Mouse (Mus musculus): ENCODE data around the gene Mrpl19. TPM values are rescaled to one million over a fixed set of nuclear protein-coding genes. Genes with fewer than 3 reads are reported as not detected.

Mrpl19 gene
- polyA plus RNA-seq, 1 experiment, result 2.2 TPM

DNA sequence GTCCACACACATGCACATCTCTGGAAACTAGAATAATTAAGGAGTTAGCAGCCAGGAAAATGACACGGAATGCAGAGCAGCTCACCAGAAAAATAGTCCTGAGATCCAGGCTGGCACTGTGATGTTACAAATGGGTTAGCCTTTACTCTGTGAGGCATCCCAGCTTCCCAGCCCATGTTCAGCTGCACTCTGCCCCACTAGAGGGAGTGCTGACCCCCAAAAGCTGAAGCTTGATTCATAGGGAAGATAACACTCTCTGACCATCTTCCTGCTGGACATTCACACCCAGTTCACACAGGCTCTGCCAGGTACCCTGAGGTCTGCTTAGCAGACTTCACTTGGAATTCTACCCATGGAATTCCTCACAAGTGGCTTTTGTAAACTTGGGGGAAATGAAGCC, 5.5 kb downstream of the Mrpl19 start:
- no peak overlapping the region for H3K27ac ChIP-seq (ENCODE audit: insufficient read depth, low read length)
- peaks cover 35% of the 10 kb centered on the region for H3K36me3 ChIP-seq (ENCODE audit: control insufficient read depth, insufficient read depth, low read length)
- no peaks in the 10 kb centered on the region for H3K27me3 ChIP-seq (ENCODE audit: control insufficient read depth, insufficient read depth, low read length)
- H3K4me3 ChIP-seq (ENCODE audit: extremely low read depth, insufficient read depth, insufficient read length), result no peak overlapping the region
- peak; percentile 4; the same call in 1 of the 2 replicates for TF ChIP-seq CTCF (IDR thresholded peaks at IDR 0.05; ENCODE audit: extremely low read depth, insufficient read depth, insufficient read length, insufficient replicate concordance)
- TF ChIP-seq POLR2A (IDR thresholded peaks at IDR 0.05; ENCODE audit: low read depth, low read length), result no peak
- no peak for DNase-seq (ENCODE audit: low read depth in 1 of 2, low spot score in 2 of 2)
- peaks cover 2% of the 10 kb centered on the region; the same call in 1 of the 2 replicates for H3K4me1 ChIP-seq (ENCODE audit: control insufficient read depth, insufficient read depth, insufficient read length)
- 83% methylated on average over 1 of the region's 1 CpGs for WGBS

DNA sequence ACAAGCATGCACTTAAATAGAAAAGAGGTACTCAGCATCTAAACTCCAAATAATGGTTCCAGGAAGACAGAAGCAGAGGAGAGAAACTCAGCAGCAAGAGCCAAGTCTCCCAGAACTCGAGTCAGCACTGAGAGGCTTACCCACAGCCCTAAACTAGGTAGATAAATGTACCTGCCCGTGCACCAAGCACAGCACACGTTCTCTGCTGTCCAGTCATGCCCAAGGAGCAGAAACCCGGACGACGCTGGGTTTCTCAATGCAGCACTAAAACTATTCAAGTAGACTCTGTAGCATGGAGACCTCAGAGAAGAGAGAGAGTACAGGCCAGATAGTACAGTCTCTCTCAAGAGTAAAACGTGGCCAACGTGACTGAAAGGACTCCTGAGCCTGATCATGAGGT, 5.9 kb downstream of the Mrpl19 start:
- 92% methylated on average over 8 of the region's 8 CpGs for WGBS
- TF ChIP-seq CTCF (IDR thresholded peaks at IDR 0.05; ENCODE audit: extremely low read depth, insufficient read depth, insufficient read length, insufficient replicate concordance) (no peak), POLR2A (IDR thresholded peaks at IDR 0.05; ENCODE audit: low read depth, low read length) (no peak)
- Histone ChIP-seq H3K36me3 (ENCODE audit: control insufficient read depth, insufficient read depth, low read length) (peaks cover 35% of the 10 kb centered on the region), H3K27me3 (ENCODE audit: control insufficient read depth, insufficient read depth, low read length) (no peaks in the 10 kb centered on the region), H3K27ac (ENCODE audit: insufficient read depth, low read length) (no peak overlapping the region), H3K4me1 (ENCODE audit: control insufficient read depth, insufficient read depth, insufficient read length) (no peaks in the 10 kb centered on the region), H3K4me3 (ENCODE audit: extremely low read depth, insufficient read depth, insufficient read length) (no peak overlapping the region)
- no peak for DNase-seq (ENCODE audit: low read depth in 1 of 2, low spot score in 2 of 2)

DNA sequence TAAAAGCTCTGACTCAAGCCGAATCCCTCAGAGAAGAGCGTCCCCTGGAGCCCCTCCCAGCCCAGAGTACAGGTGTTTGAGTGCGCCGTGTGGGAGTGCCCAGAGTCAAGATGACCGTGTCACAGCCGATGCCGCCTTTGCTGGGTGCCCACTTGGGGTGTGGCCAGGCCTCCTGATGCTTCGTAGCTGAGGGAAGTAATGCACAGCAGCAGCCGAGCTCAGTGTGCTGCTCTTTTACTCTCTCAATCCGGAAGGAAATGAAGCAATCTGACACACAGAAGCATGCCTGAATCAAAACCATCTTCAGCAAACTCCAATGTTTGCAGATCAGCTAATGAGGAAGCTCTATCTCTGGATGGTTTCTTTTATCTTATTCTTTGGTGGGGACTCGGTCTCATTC, 7.8 kb downstream of the Mrpl19 start:
- H3K4me1 ChIP-seq (ENCODE audit: control insufficient read depth, insufficient read depth, insufficient read length), result no peaks in the 10 kb centered on the region
- no peaks in the 10 kb centered on the region for H3K27me3 ChIP-seq (ENCODE audit: control insufficient read depth, insufficient read depth, low read length)
- no peak overlapping the region for H3K4me3 ChIP-seq (ENCODE audit: extremely low read depth, insufficient read depth, insufficient read length)
- no peak overlapping the region for H3K27ac ChIP-seq (ENCODE audit: insufficient read depth, low read length)
- WGBS, result 92% methylated on average over 11 of the region's 11 CpGs
- no peak for DNase-seq (ENCODE audit: low read depth in 1 of 2, low spot score in 2 of 2)
- H3K36me3 ChIP-seq (ENCODE audit: control insufficient read depth, insufficient read depth, low read length), result peaks cover 34% of the 10 kb centered on the region
- TF ChIP-seq CTCF (IDR thresholded peaks at IDR 0.05; ENCODE audit: extremely low read depth, insufficient read depth, insufficient read length, insufficient replicate concordance) (no peak), POLR2A (IDR thresholded peaks at IDR 0.05; ENCODE audit: low read depth, low read length) (no peak)

DNA sequence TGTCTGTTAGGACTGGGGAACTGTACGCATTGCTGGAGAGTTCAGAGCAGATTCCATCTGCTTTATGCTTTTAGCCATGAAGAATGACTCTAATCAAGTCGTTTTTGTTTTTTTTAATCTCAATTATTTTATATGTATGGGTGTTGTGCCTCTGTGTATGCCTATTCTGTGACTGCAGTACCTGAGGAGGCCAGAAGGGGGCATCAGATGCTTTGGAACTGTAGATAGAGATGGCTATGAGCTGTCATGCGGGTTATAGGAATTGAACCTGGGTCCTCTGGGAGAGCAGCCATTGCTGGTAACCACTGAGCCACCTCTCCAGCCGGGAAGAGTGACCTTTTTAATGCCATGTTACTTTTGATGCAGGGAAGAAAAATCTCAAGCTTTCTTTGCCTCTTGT, 9.4 kb downstream of the Mrpl19 start:
- DNase-seq (ENCODE audit: low read depth in 1 of 2, low spot score in 2 of 2), result no peak
- 87% methylated on average over 4 of the region's 4 CpGs for WGBS
- Histone ChIP-seq H3K4me1 (ENCODE audit: control insufficient read depth, insufficient read depth, insufficient read length) (no peaks in the 10 kb centered on the region), H3K4me3 (ENCODE audit: extremely low read depth, insufficient read depth, insufficient read length) (no peak overlapping the region), H3K27ac (ENCODE audit: insufficient read depth, low read length) (no peak overlapping the region), H3K36me3 (ENCODE audit: control insufficient read depth, insufficient read depth, low read length) (peaks cover 30% of the 10 kb centered on the region), H3K27me3 (ENCODE audit: control insufficient read depth, insufficient read depth, low read length) (no peaks in the 10 kb centered on the region)
- TF ChIP-seq POLR2A (IDR thresholded peaks at IDR 0.05; ENCODE audit: low read depth, low read length) (no peak), CTCF (IDR thresholded peaks at IDR 0.05; ENCODE audit: extremely low read depth, insufficient read depth, insufficient read length, insufficient replicate concordance) (no peak)

GRCm38 (mm10) chr6:81955133-81955532, 10.6 kb downstream of the Mrpl19 start:
- no peak for TF ChIP-seq CTCF (IDR thresholded peaks at IDR 0.05; ENCODE audit: extremely low read depth, insufficient read depth, insufficient read length, insufficient replicate concordance)
- no peak for TF ChIP-seq POLR2A (IDR thresholded peaks at IDR 0.05; ENCODE audit: low read depth, low read length)
- Histone ChIP-seq H3K27me3 (ENCODE audit: control insufficient read depth, insufficient read depth, low read length) (no peaks in the 10 kb centered on the region), H3K36me3 (ENCODE audit: control insufficient read depth, insufficient read depth, low read length) (peaks cover 28% of the 10 kb centered on the region), H3K4me3 (ENCODE audit: extremely low read depth, insufficient read depth, insufficient read length) (no peak overlapping the region), H3K4me1 (ENCODE audit: control insufficient read depth, insufficient read depth, insufficient read length) (no peaks in the 10 kb centered on the region), H3K27ac (ENCODE audit: insufficient read depth, low read length) (no peak overlapping the region)
- 94% methylated on average over 5 of the region's 5 CpGs for WGBS
- DNase-seq (ENCODE audit: low read depth in 1 of 2, low spot score in 2 of 2), result no peak

GRCm38 (mm10) chr6:81946906-81947305, 18.9 kb downstream of the Mrpl19 start:
- 94% methylated on average over 6 of the region's 6 CpGs for WGBS
- peaks cover 22% of the 10 kb centered on the region for H3K36me3 ChIP-seq (ENCODE audit: control insufficient read depth, insufficient read depth, low read length)
- H3K27ac ChIP-seq (ENCODE audit: insufficient read depth, low read length), result no peak overlapping the region
- H3K4me1 ChIP-seq (ENCODE audit: control insufficient read depth, insufficient read depth, insufficient read length), result no peaks in the 10 kb centered on the region
- no peaks in the 10 kb centered on the region for H3K27me3 ChIP-seq (ENCODE audit: control insufficient read depth, insufficient read depth, low read length)
- DNase-seq (ENCODE audit: low read depth in 1 of 2, low spot score in 2 of 2), result no peak
- TF ChIP-seq POLR2A (IDR thresholded peaks at IDR 0.05; ENCODE audit: low read depth, low read length) (no peak), CTCF (IDR thresholded peaks at IDR 0.05; ENCODE audit: extremely low read depth, insufficient read depth, insufficient read length, insufficient replicate concordance) (no peak)
- H3K4me3 ChIP-seq (ENCODE audit: extremely low read depth, insufficient read depth, insufficient read length), result no peak overlapping the region

GRCm38 (mm10) chr6:81944432-81944831, 21.3 kb downstream of the Mrpl19 start:
- Histone ChIP-seq H3K4me3 (ENCODE audit: extremely low read depth, insufficient read depth, insufficient read length) (no peak overlapping the region), H3K4me1 (ENCODE audit: control insufficient read depth, insufficient read depth, insufficient read length) (no peaks in the 10 kb centered on the region), H3K27ac (ENCODE audit: insufficient read depth, low read length) (no peak overlapping the region), H3K27me3 (ENCODE audit: control insufficient read depth, insufficient read depth, low read length) (no peaks in the 10 kb centered on the region), H3K36me3 (ENCODE audit: control insufficient read depth, insufficient read depth, low read length) (peaks cover 27% of the 10 kb centered on the region)
- DNase-seq (ENCODE audit: low read depth in 1 of 2, low spot score in 2 of 2), result no peak
- 95% methylated on average over 3 of the region's 3 CpGs for WGBS
- TF ChIP-seq POLR2A (IDR thresholded peaks at IDR 0.05; ENCODE audit: low read depth, low read length) (no peak), CTCF (IDR thresholded peaks at IDR 0.05; ENCODE audit: extremely low read depth, insufficient read depth, insufficient read length, insufficient replicate concordance) (no peak)

Data from spleen, adult 2 months (tissue).